In the genomic region with DNA sequence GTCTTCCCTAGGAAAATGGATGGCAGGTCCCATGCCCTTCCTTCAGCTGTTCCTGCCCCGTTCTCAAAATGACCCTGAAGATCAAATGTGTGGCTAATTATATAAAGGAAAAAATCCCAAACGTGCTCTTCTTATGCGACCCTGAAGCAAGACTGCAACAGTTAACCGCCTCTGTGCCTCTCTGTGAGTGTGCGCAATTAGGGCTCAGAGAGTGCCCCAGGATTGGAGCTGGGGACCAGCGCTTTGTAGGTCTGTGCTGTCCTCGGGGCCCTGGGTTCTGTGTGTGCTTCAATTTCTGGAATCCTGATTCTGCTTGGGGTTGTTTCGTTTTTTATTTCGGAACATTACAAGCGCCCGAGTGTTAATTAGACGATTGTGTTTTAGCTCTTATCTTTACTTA, we compare ENCODE assay signal across 8 mouse cellular contexts. TPM values are rescaled to one million over a fixed set of nuclear protein-coding genes. Genes with fewer than 3 reads are reported as not detected.
DNase-seq lines count a peak whose midpoint lies in the region; ATAC-seq and TF ChIP-seq lines count a peak whose summit lies in the region.

No protein-coding gene starts in this region.

- WGBS in heart, embryonic 12.5 days, result 12% methylated on average over 12 of the region's 12 CpGs
- WGBS in hindbrain, embryonic 11.5 days, result 13% methylated on average over 12 of the region's 12 CpGs
- 16% methylated on average over 12 of the region's 12 CpGs for WGBS in liver, postnatal 0 days (ENCODE audit: insufficient replicate concordance)

- H3K27me3 ChIP-seq in heart, embryonic 12.5 days (replicated peaks), result 0 out of 2 replicates have a peak, but pooled peaks cover 4% of the 10 kb centered on the region
- H3K27me3 ChIP-seq in hindbrain, embryonic 11.5 days (ENCODE audit: control insufficient read depth, insufficient read depth, low read length), result no peaks in the 10 kb centered on the region
- 0 out of 2 replicates have a peak, but pooled peaks cover 4% of the 10 kb centered on the region for H3K27me3 ChIP-seq in liver, postnatal 0 days (ENCODE audit: insufficient read depth, low read length)

- no peak for DNase-seq in heart, postnatal 36 days
- DNase-seq in ES-E14 (ENCODE audit: low read depth, low spot score), result no peak
- DNase-seq in hindbrain, embryonic 11.5 days (ENCODE audit: low spot score), result no peak
- no peak for DNase-seq in liver, postnatal 0 days
- no peak for DNase-seq in right cerebral cortex, postnatal 4 days
- DNase-seq in lung, adult 18-20 months, result no peak

- ATAC-seq in heart, embryonic 12.5 days (ENCODE audit: insufficient number of reproducible peaks, low FRiP score), result no peak
- no peak; the same call in 1 of the 2 replicates for ATAC-seq in hindbrain, embryonic 11.5 days (ENCODE audit: low FRiP score)
- ATAC-seq in liver, postnatal 0 days, result no peak
- ATAC-seq in megakaryocyte, adult 5-6 weeks (ENCODE audit: poor library complexity, severe bottlenecking), result no peak

- no peaks in the 10 kb centered on the region for H3K36me3 ChIP-seq in heart, embryonic 12.5 days
- no peaks in the 10 kb centered on the region for H3K36me3 ChIP-seq in ES-E14 (ENCODE audit: control insufficient read depth, insufficient read depth, low read length, poor library complexity, severe bottlenecking)
- no peaks in the 10 kb centered on the region for H3K36me3 ChIP-seq in hindbrain, embryonic 11.5 days (ENCODE audit: control insufficient read depth, insufficient read depth, low read length)
- H3K36me3 ChIP-seq in liver, postnatal 0 days (replicated peaks; ENCODE audit: insufficient read depth, low read length), result no peaks in the 10 kb centered on the region

- H3K27ac ChIP-seq in heart, embryonic 12.5 days (ENCODE audit: poor library complexity, severe bottlenecking), result no peak overlapping the region
- no peak overlapping the region for H3K27ac ChIP-seq in ES-E14 (ENCODE audit: insufficient read depth, low read depth, low read length, poor library complexity, severe bottlenecking)
- H3K27ac ChIP-seq in hindbrain, embryonic 11.5 days (ENCODE audit: low read depth, low read length), result no peak overlapping the region
- H3K27ac ChIP-seq in liver, postnatal 0 days (ENCODE audit: low read depth), result no peak overlapping the region

- TF ChIP-seq CTCF in liver, postnatal 0 days (IDR thresholded peaks at IDR 0.05; ENCODE audit: low read depth), result no peak

- intact Hi-C loops in heart, postnatal 36 days (cut with DNase I), result no loop called here

- peak overlapping the region; percentile 40 for H3K4me3 ChIP-seq in heart, embryonic 12.5 days
- H3K4me3 ChIP-seq in ES-E14 (ENCODE audit: insufficient read depth in 1 of 2, low read depth in 1 of 2, low read length in 2 of 2, poor library complexity in 1 of 2, severe bottlenecking in 1 of 2), result peak overlapping the region; percentile 58 to 67
- peak overlapping the region; percentile 35 for H3K4me3 ChIP-seq in hindbrain, embryonic 11.5 days (ENCODE audit: low read depth, low read length)
- no peak overlapping the region for H3K4me3 ChIP-seq in liver, postnatal 0 days (ENCODE audit: low read depth, low read length)

- TF ChIP-seq EP300 in liver, postnatal 0 days (IDR thresholded peaks at IDR 0.05; ENCODE audit: low read depth), result no peak

- H3K4me1 ChIP-seq in heart, embryonic 12.5 days (replicated peaks), result peaks cover 13% of the 10 kb centered on the region
- H3K4me1 ChIP-seq in ES-E14 (ENCODE audit: control insufficient read depth in 2 of 2, insufficient read depth in 2 of 2, low read length in 2 of 2, poor library complexity in 1 of 2), result no peaks in the 10 kb centered on the region
- no peaks in the 10 kb centered on the region for H3K4me1 ChIP-seq in hindbrain, embryonic 11.5 days (replicated peaks; ENCODE audit: control insufficient read depth, insufficient read depth, low read length)
- H3K4me1 ChIP-seq in liver, postnatal 0 days (ENCODE audit: insufficient read depth), result 0 out of 2 replicates have a peak, but pooled peaks cover 4% of the 10 kb centered on the region

- peak overlapping the region; percentile 77 for H3K4me2 ChIP-seq in heart, embryonic 12.5 days
- H3K4me2 ChIP-seq in hindbrain, embryonic 11.5 days (replicated peaks; ENCODE audit: low read depth, low read length), result peak overlapping the region; percentile 57
- H3K4me2 ChIP-seq in liver, postnatal 0 days (ENCODE audit: low read depth, low read length), result peak overlapping the region; percentile 50; the same call in 1 of the 2 replicates

- peak overlapping the region; percentile 48; the same call in 1 of the 2 replicates for H3K9ac ChIP-seq in heart, embryonic 12.5 days
- H3K9ac ChIP-seq in ES-E14 (ENCODE audit: insufficient read depth, low read depth, low read length, poor library complexity, severe bottlenecking), result peak overlapping the region; percentile 74
- H3K9ac ChIP-seq in hindbrain, embryonic 11.5 days (ENCODE audit: low read depth, low read length), result peak overlapping the region; percentile 49; the same call in 1 of the 2 replicates
- H3K9ac ChIP-seq in liver, postnatal 0 days (replicated peaks), result no peak overlapping the region

- in situ Hi-C loops in ES-E14 (cut with MboI; ENCODE audit: low sequenced_read_pairs in 2 of 2, unreplicated experiment in 2 of 2), result no loop called here

- H3K9me3 ChIP-seq in heart, embryonic 12.5 days (replicated peaks), result no peaks in the 10 kb centered on the region
- no peaks in the 10 kb centered on the region for H3K9me3 ChIP-seq in ES-E14 (ENCODE audit: control insufficient read depth, insufficient read depth, low read depth, low read length)
- H3K9me3 ChIP-seq in hindbrain, embryonic 11.5 days (ENCODE audit: control insufficient read depth, low read length), result no peaks in the 10 kb centered on the region
- H3K9me3 ChIP-seq in liver, postnatal 0 days (ENCODE audit: low read length), result no peaks in the 10 kb centered on the region

TF ChIP-seq in ES-E14, 5 proteins besides CTCF, POLR2A, EP300 and RAD21:
- TF ChIP-seq CHD2 (IDR thresholded peaks at IDR 0.05; ENCODE audit: low read depth, low read length) (no peak), HCFC1 (IDR thresholded peaks at IDR 0.05; ENCODE audit: borderline replicate concordance, insufficient read depth, low read length) (no peak), ZC3H11A (IDR thresholded peaks at IDR 0.05; ENCODE audit: borderline replicate concordance, low read depth, low read length) (no peak), MAFK (IDR thresholded peaks at IDR 0.05; ENCODE audit: insufficient read depth, low read depth, low read length) (no peak)

RNA-seq across cellular contexts. Expression of gene Hydin, which starts 0.5 kb away (rescaled TPM):
- polyA plus RNA-seq in heart, embryonic 12.5 days (2016; fragmentation: Nextera tagmentation; extraction: Ambion mirVana), result 0.28 and 0.29 TPM in 2 replicates
- total RNA-seq in heart, postnatal 36 days (2021), result under 1 TPM; 0.14 to 0.17 TPM
- total RNA-seq in ES-E14 (2012; rRNA removed), result 0.79 and 1.0 TPM in 2 replicates
- polyA plus RNA-seq in hindbrain, embryonic 11.5 days (2014; fragmentation: Nextera tagmentation; extraction: Ambion mirVana), result 0.33 and 0.36 TPM in 2 replicates
- 0.01 and 0.04 TPM in 2 replicates for polyA plus RNA-seq in liver, postnatal 0 days (2015; fragmentation: Nextera tagmentation; extraction: Ambion mirVana)
- not detected in 2 replicates for total RNA-seq in megakaryocyte, adult 5-6 weeks (2015)
- total RNA-seq in megakaryocyte, adult 5-6 weeks (2017), result 0.11 TPM in 1 of 2 replicates, not detected in the other

RNA-seq across cellular contexts. Expression of gene Cmtr2, which starts 51.8 kb away (rescaled TPM):
- polyA plus RNA-seq in heart, embryonic 12.5 days (2016; fragmentation: Nextera tagmentation; extraction: Ambion mirVana), result 6.4 and 6.7 TPM in 2 replicates
- 1 to 10 TPM; 2.0 to 2.9 TPM for total RNA-seq in heart, postnatal 36 days (2021)
- 4.9 and 6.5 TPM in 2 replicates for total RNA-seq in ES-E14 (2012; rRNA removed)
- 10.5 and 12.5 TPM in 2 replicates for polyA plus RNA-seq in hindbrain, embryonic 11.5 days (2014; fragmentation: Nextera tagmentation; extraction: Ambion mirVana)
- polyA plus RNA-seq in liver, postnatal 0 days (2015; fragmentation: Nextera tagmentation; extraction: Ambion mirVana), result 1.8 and 2.5 TPM in 2 replicates
- 3.4 and 6.0 TPM in 2 replicates for total RNA-seq in megakaryocyte, adult 5-6 weeks (2015)
- total RNA-seq in megakaryocyte, adult 5-6 weeks (2017), result 3.3 and 4.4 TPM in 2 replicates
